Mouse (Mus musculus): Measurements from ENCODE around the gene Gm20773. TPM values are rescaled to one million over a fixed set of nuclear protein-coding genes. Genes with fewer than 3 reads are reported as not detected.
"Not testable (repeated sequence)": the region's sequence is repeated elsewhere in the genome, so short reads cannot be mapped to it uniquely, and the experiment has no call there.

Gm20773 gene
- polyA plus RNA-seq (2015; fragmentation: Nextera tagmentation; extraction: Ambion mirVana): not detected in 2 replicates

- H3K4me2 ChIP-seq; H3K4me1 ChIP-seq; H3K27me3 ChIP-seq; H3K27ac ChIP-seq; H3K4me3 ChIP-seq; ATAC-seq; H3K9ac ChIP-seq; H3K36me3 ChIP-seq (ENCODE audit: poor library complexity, severe bottlenecking); H3K9me3 ChIP-seq (replicated peaks): not testable (repeated sequence)
- no CpG with 5 or more reads among the region's 1 CpGs for WGBS
Observed at GRCm38 (mm10) chrY:13493726-13494125, at the start of gene Gm20773. TSS of gene Gm20773 (plus strand) at chrY:13494026.

- H3K36me3 ChIP-seq (ENCODE audit: poor library complexity, severe bottlenecking); H3K4me2 ChIP-seq; H3K27ac ChIP-seq; H3K4me1 ChIP-seq; H3K9me3 ChIP-seq (replicated peaks); H3K9ac ChIP-seq; ATAC-seq; H3K27me3 ChIP-seq; H3K4me3 ChIP-seq: not testable (repeated sequence)
- 88% methylated on average over 2 of the region's 3 CpGs for WGBS
Observed at GRCm38 (mm10) chrY:13465479-13465878, 28.3 kb upstream of the Gm20773 start, which contains the start of gene Gm21866. TSS of gene Gm21866 (minus strand) at chrY:13465579.

Other genes starting within 250 kb of the Gm20773 start
- gene Gm21440, start 241.6 kb upstream of the Gm20773 start, polyA plus RNA-seq (2015; fragmentation: Nextera tagmentation; extraction: Ambion mirVana): not detected in 2 replicates
- not detected in 2 replicates for gene Gm21454, start 241.6 kb upstream of the Gm20773 start, polyA plus RNA-seq (2015; fragmentation: Nextera tagmentation; extraction: Ambion mirVana)
- gene Gm21725, start 145.0 kb upstream of the Gm20773 start, polyA plus RNA-seq (2015; fragmentation: Nextera tagmentation; extraction: Ambion mirVana): not detected in 2 replicates
- gene Gm21866, start 28.4 kb upstream of the Gm20773 start, polyA plus RNA-seq (2015; fragmentation: Nextera tagmentation; extraction: Ambion mirVana): not detected in 2 replicates